Mouse (Mus musculus): ENCODE measurements around the gene Ssna1.
A peak's percentile ranks its signal among the peaks of the same experiment; 100 is the strongest.

Ssna1 gene

GRCm38 (mm10) chr2:25271827-25272511 is at the start of gene Ssna1, which contains the start of gene Anapc2:
Ssna1 (minus strand) TSS chr2:25272438.
Anapc2 (plus strand) TSS chr2:25272478.
- peak; percentile 92 for DNase-seq (ENCODE audit: low spot score)

- no peak for DNase-seq (ENCODE audit: low spot score)
These were observed 47.8 kb upstream of the Ssna1 start for GRCm38 (mm10) chr2:25320084-25320483.

- DNase-seq (ENCODE audit: low spot score), result peak; percentile 21
These were observed 46.9 kb upstream of the Ssna1 start, which contains the start of gene Grin1 for GRCm38 (mm10) chr2:25318971-25319773. Grin1 (minus strand) TSS chr2:25319187.

GRCm38 (mm10) chr2:25318119-25318966 is 46.1 kb upstream of the Ssna1 start:
- no peak for DNase-seq (ENCODE audit: low spot score)

GRCm38 (mm10) chr2:25311491-25311891 is 39.3 kb upstream of the Ssna1 start:
- no peak for DNase-seq (ENCODE audit: low spot score)

- DNase-seq (ENCODE audit: low spot score), result no peak
These were observed 38.7 kb upstream of the Ssna1 start for GRCm38 (mm10) chr2:25310969-25311368.

- DNase-seq (ENCODE audit: low spot score), result no peak
These were observed 37.9 kb upstream of the Ssna1 start for GRCm38 (mm10) chr2:25310180-25310579.

GRCm38 (mm10) chr2:25305587-25306359 is 33.5 kb upstream of the Ssna1 start:
- DNase-seq (ENCODE audit: low spot score), result no peak

- DNase-seq (ENCODE audit: low spot score), result no peak
These were observed 32.7 kb upstream of the Ssna1 start for GRCm38 (mm10) chr2:25304657-25305541.

- no peak for DNase-seq (ENCODE audit: low spot score)
These were observed 31.9 kb upstream of the Ssna1 start for GRCm38 (mm10) chr2:25303931-25304656.

GRCm38 (mm10) chr2:25303452-25303851 is 31.2 kb upstream of the Ssna1 start:
- no peak for DNase-seq (ENCODE audit: low spot score)

- DNase-seq (ENCODE audit: low spot score), result no peak
These were observed 25.8 kb upstream of the Ssna1 start for GRCm38 (mm10) chr2:25298046-25298445.

- DNase-seq (ENCODE audit: low spot score), result no peak
These were observed 24.9 kb upstream of the Ssna1 start for GRCm38 (mm10) chr2:25297093-25297492.

- no peak for DNase-seq (ENCODE audit: low spot score)
These were observed 21.5 kb upstream of the Ssna1 start for GRCm38 (mm10) chr2:25293706-25294105.

GRCm38 (mm10) chr2:25292856-25293255 is 20.6 kb upstream of the Ssna1 start:
- no peak for DNase-seq (ENCODE audit: low spot score)

GRCm38 (mm10) chr2:25292054-25292544 is 19.9 kb upstream of the Ssna1 start:
- DNase-seq (ENCODE audit: low spot score), result no peak

- DNase-seq (ENCODE audit: low spot score), result no peak
These were observed 19.2 kb upstream of the Ssna1 start for GRCm38 (mm10) chr2:25291184-25292053.

- DNase-seq (ENCODE audit: low spot score), result no peak
These were observed 18.5 kb upstream of the Ssna1 start for GRCm38 (mm10) chr2:25290816-25291130.

Data from ovary, adult 18-20 months (tissue).